Mouse (Mus musculus) liver, adult 2 months (tissue): ENCODE results near the gene Plagl1.

Experiments used
- CTCF ChIP-seq: fragments of 200-500 bp; IDR thresholded peaks from 2 replicates; pipeline ENCODE4 v1.5.1; 2011; ENCODE audit warnings: low read depth, low read length, control low read depth
- POLR2A ChIP-seq: fragments of 200-500 bp; IDR thresholded peaks from 2 replicates; pipeline ENCODE4 v1.6.1; 2011; ENCODE audit warnings: low read length, control low read depth; ENCODE audit not compliant: insufficient read depth; ENCODE audit errors: extremely low read depth

DNA sequence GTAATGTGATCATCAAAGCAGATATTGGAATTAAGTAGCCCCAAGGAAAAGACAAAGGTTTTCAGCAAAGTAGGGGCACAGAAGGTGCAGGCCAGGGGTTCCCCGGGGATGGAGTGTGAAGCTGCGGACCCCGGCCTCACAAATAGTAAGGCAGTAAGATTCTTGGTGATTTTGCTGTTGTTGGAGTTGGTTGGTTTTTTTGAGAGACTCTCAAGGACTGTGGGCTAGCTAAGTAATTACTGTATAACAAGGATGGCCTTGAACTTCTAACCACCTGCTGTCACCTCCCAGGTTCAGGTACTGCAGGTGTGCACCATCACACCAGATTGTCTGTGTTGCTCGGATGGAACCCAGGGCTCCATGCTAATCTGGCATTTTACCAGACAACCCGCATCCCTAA is 30.9 kb upstream of the Plagl1 start:
- TF ChIP-seq CTCF (no peak), POLR2A (no peak)
